Mouse (Mus musculus) fibroblast of lung, adult 2 months (primary cell): ENCODE measurements around the gene Gm266.

Experiments used
- DNase-seq: peaks from one replicate; pipeline ENCODE4 v3.0.0-alpha.2; 2011; ENCODE audit warnings: low read depth

The Gm266 gene

GRCm38 (mm10) chr12:111436640-111437039, 49.0 kb downstream of the Gm266 start:
- no peak for DNase-seq

- no peak for DNase-seq
Measured at GRCm38 (mm10) chr12:111436170-111436569, 49.5 kb downstream of the Gm266 start.

- no peak for DNase-seq
Measured at GRCm38 (mm10) chr12:111434745-111435327, 50.8 kb downstream of the Gm266 start.
